Mouse (Mus musculus): ENCODE measurements around the gene Uqcrfs1. TPM values are rescaled to one million over a fixed set of nuclear protein-coding genes. Genes with fewer than 3 reads are reported as not detected.

Uqcrfs1 gene
- polyA plus RNA-seq, 1 experiment from 2014 or later = 216 TPM

Other genes with a start within 250 kb of the Uqcrfs1 start
- 2.3 TPM in 2 replicates for gene Agtr1a, start 208.9 kb downstream of the Uqcrfs1 start, polyA plus RNA-seq (2016; fragmentation: Nextera tagmentation; extraction: Ambion mirVana)
- 20.4 and 21.4 TPM in 2 replicates for gene Dusp22, start 114.6 kb upstream of the Uqcrfs1 start, polyA plus RNA-seq (2016; fragmentation: Nextera tagmentation; extraction: Ambion mirVana)
- gene Irf4, start 203.9 kb upstream of the Uqcrfs1 start, polyA plus RNA-seq (2016; fragmentation: Nextera tagmentation; extraction: Ambion mirVana) = 0.10 TPM in 1 of 2 replicates, not detected in the other